Comparison of ENCODE assay signal across 8 mouse cellular contexts in the genomic region with DNA sequence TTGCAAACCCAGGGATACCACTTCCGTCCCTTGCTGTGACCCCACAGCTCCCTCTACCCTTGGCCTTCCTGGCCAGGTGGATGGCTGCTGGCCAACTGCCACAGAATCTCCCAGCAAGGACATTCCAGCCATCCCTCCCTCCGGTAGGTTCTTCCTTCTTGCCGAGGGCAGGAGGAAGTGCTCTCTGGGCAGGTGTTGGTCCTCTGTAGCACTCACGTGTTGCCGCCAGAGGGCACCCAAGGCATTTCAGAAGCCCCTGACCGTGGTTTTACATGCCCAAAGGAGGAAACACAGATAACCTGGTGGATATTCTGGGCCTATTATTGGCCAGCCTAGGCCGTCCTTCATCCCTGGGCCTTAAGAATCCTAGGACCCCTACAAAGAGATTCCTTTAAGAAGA. TPM values are rescaled to one million over a fixed set of nuclear protein-coding genes. Genes with fewer than 3 reads are reported as not detected.
A peak's percentile ranks its signal among the peaks of the same experiment; 100 is the strongest.
DNase-seq lines count a peak whose midpoint lies in the region; ATAC-seq and TF ChIP-seq lines count a peak whose summit lies in the region.

No protein-coding gene starts in this region.

- no peak; the same call in none of the 2 replicates for TF ChIP-seq RAD21 in CH12.LX (IDR thresholded peaks at IDR 0.05; ENCODE audit: low read depth, low read length)

- no peak overlapping the region for H3K27ac ChIP-seq in CH12.LX (ENCODE audit: insufficient read depth, low read depth)
- no peak overlapping the region for H3K27ac ChIP-seq in embryonic facial prominence, embryonic 15.5 days (replicated peaks)

- 3% methylated on average over 7 of the region's 7 CpGs for WGBS in embryonic facial prominence, embryonic 15.5 days

- no peak for TF ChIP-seq POLR2A in CH12.LX (IDR thresholded peaks at IDR 0.05; ENCODE audit: low read depth, low read length)

- peak; percentile 33; the same call in 1 of the 2 replicates for TF ChIP-seq EP300 in CH12.LX (IDR thresholded peaks at IDR 0.05; ENCODE audit: low read length)

- H3K36me3 ChIP-seq in CH12.LX (replicated peaks in 1 of 2; ENCODE audit: control insufficient read depth in 1 of 2, insufficient read depth in 1 of 2, low read length in 1 of 2), result peaks cover 0 to 2% of the 10 kb centered on the region in 2 experiments
- no peaks in the 10 kb centered on the region for H3K36me3 ChIP-seq in embryonic facial prominence, embryonic 15.5 days

- H3K4me2 ChIP-seq in CH12.LX (ENCODE audit: insufficient read depth, low read depth, poor library complexity, severe bottlenecking), result peak overlapping the region; percentile 22; the same call in 1 of the 2 replicates
- 0 out of 2 replicates have a peak overlapping the region, but pooled peaks have one; percentile 15 for H3K4me2 ChIP-seq in embryonic facial prominence, embryonic 15.5 days (replicated peaks)

- no peaks in the 10 kb centered on the region for H3K9me3 ChIP-seq in CH12.LX (replicated peaks; ENCODE audit: low read length)
- no peaks in the 10 kb centered on the region for H3K9me3 ChIP-seq in embryonic facial prominence, embryonic 15.5 days (replicated peaks)

- H3K79me2 ChIP-seq in CH12.LX (replicated peaks; ENCODE audit: control insufficient read depth, extremely low read depth, insufficient read depth, poor library complexity, severe bottlenecking), result no peaks in the 10 kb centered on the region

- dilution Hi-C loops in CH12.LX (cut with MboI; ENCODE audit: extremely low pct_ligation_motif_present, extremely low pct_unique_long_range_greater_than_20kb, low sequenced_read_pairs), result no loop called here

- H3K27me3 ChIP-seq in CH12.LX (replicated peaks), result no peaks in the 10 kb centered on the region
- H3K27me3 ChIP-seq in embryonic facial prominence, embryonic 15.5 days, result peaks cover 16% of the 10 kb centered on the region

- no peak for ATAC-seq in embryonic facial prominence, embryonic 15.5 days (ENCODE audit: insufficient number of reproducible peaks, low FRiP score, low TSS enrichment, low read depth)
- ATAC-seq in hematopoietic stem cell, adult 5-6 weeks (replicated peaks in 1 of 2; ENCODE audit: insufficient read depth in 1 of 2, low FRiP score in 2 of 2, low TSS enrichment in 1 of 2, low read depth in 1 of 2, poor library complexity in 2 of 2, severe bottlenecking in 2 of 2), result peak; percentile 47 to 54

- peaks cover 36 to 73% of the 10 kb centered on the region in 2 experiments for H3K4me1 ChIP-seq in CH12.LX (ENCODE audit: control insufficient read depth in 1 of 2, insufficient read depth in 2 of 2)
- peaks cover 14% of the 10 kb centered on the region for H3K4me1 ChIP-seq in embryonic facial prominence, embryonic 15.5 days

- H3K4me3 ChIP-seq in CH12.LX (replicated peaks in 1 of 3; ENCODE audit: low read depth in 2 of 3, low read length in 2 of 3, poor library complexity in 1 of 3), result peak overlapping the region; percentile 5 to 21 (median 7)
- H3K4me3 ChIP-seq in embryonic facial prominence, embryonic 15.5 days (replicated peaks), result no peak overlapping the region

- peak; percentile 90 to 100 for TF ChIP-seq CTCF in CH12.LX (conservative IDR thresholded peaks at IDR 0.05 in 1 of 2, IDR thresholded peaks at IDR 0.05 in 1 of 2; ENCODE audit: low read depth in 2 of 2, low read length in 2 of 2)

- in situ Hi-C loops in CH12.LX (cut with MboI; ENCODE audit: low pct_ligation_motif_present, low pct_unique_long_range_greater_than_20kb, low sequenced_read_pairs), result no loop called here

- DNase-seq in CH12.LX (ENCODE audit: extremely low read depth), result peak; percentile 95
- DNase-seq in adrenal gland, postnatal 25 days, result peak; percentile 80
- peak; percentile 69 to 80 for DNase-seq in layer of hippocampus, adult 8-10 months (ENCODE audit: low spot score in 2 of 2)
- peak; percentile 88 for DNase-seq in lung, postnatal 10 days
- peak; percentile 73 for DNase-seq in retina, adult 2 months (ENCODE audit: low read depth, low spot score)
- DNase-seq in thymus, postnatal 4 days, result peak; percentile 91

- peak overlapping the region; percentile 2; the same call in 1 of the 2 replicates for H3K9ac ChIP-seq in CH12.LX (ENCODE audit: insufficient read depth, low read depth)
- H3K9ac ChIP-seq in embryonic facial prominence, embryonic 15.5 days, result no peak overlapping the region

TF ChIP-seq in CH12.LX, 34 proteins besides CTCF, POLR2A, EP300 and RAD21 (continues in another document):
- TF ChIP-seq HCFC1 (IDR thresholded peaks at IDR 0.05; ENCODE audit: low read depth, low read length) (peak; percentile 59), KAT2A (IDR thresholded peaks at IDR 0.05; ENCODE audit: insufficient replicate concordance, low read length) (no peak), IRF4 (IDR thresholded peaks at IDR 0.05; ENCODE audit: low read depth, low read length) (peak; percentile 81), MAFK (IDR thresholded peaks at IDR 0.05; ENCODE audit: insufficient replicate concordance, low read length) (no peak), USF1 (IDR thresholded peaks at IDR 0.05; ENCODE audit: low read depth, low read length) (no peak; the same call in 1 of the 2 replicates), CHD1 (IDR thresholded peaks at IDR 0.05; ENCODE audit: low read depth, low read length) (0 out of 2 replicates have a peak, but pooled peaks have one; percentile 76), ZKSCAN1 (IDR thresholded peaks at IDR 0.05; ENCODE audit: borderline replicate concordance, low read depth, low read length) (no peak), PAX5 (IDR thresholded peaks at IDR 0.05; ENCODE audit: low read length) (no peak), TCF12 (IDR thresholded peaks at IDR 0.05; ENCODE audit: low read depth, low read length) (peak; percentile 86; the same call in 1 of the 2 replicates), TBP (conservative IDR thresholded peaks at IDR 0.05; ENCODE audit: low read depth, low read length) (no peak), ZMIZ1 (IDR thresholded peaks at IDR 0.05; ENCODE audit: low read depth, low read length) (no peak), UBTF (IDR thresholded peaks at IDR 0.05; ENCODE audit: low read depth, low read length) (no peak), ETS1 (conservative IDR thresholded peaks at IDR 0.05; ENCODE audit: low read depth, low read length) (peak; percentile 16; the same call in 1 of the 2 replicates), RCOR1 (conservative IDR thresholded peaks at IDR 0.05; ENCODE audit: low read depth, low read length) (0 out of 2 replicates have a peak, but pooled peaks have one; percentile 50), POLR2AphosphoS2 (IDR thresholded peaks at IDR 0.05; ENCODE audit: low read depth, low read length) (no peak), MEF2A (IDR thresholded peaks at IDR 0.05; ENCODE audit: borderline replicate concordance, low read depth, low read length) (peak; percentile 94), NELFE (IDR thresholded peaks at IDR 0.05; ENCODE audit: low read depth, low read length) (peak; percentile 82; the same call in 1 of the 2 replicates), MAZ (IDR thresholded peaks at IDR 0.05; ENCODE audit: low read depth, low read length) (peak; percentile 85), SIN3A (IDR thresholded peaks at IDR 0.05; ENCODE audit: low read length) (peak; percentile 88), MAX (IDR thresholded peaks at IDR 0.05; ENCODE audit: low read length) (peak; percentile 96), GABPA (IDR thresholded peaks at IDR 0.05; ENCODE audit: insufficient replicate concordance, low read depth, low read length) (no peak), CHD2 (IDR thresholded peaks at IDR 0.05; ENCODE audit: low read length) (no peak)

RNA-seq across cellular contexts. Expression of a gene that starts 0.4 kb away (rescaled TPM):
- total RNA-seq in CH12.LX (2012; rRNA removed), result 2.1 and 2.8 TPM in 2 replicates
- total RNA-seq in CH12.LX (2014; rRNA removed), result 1.1 TPM in 2 replicates
- 15.9 and 21.0 TPM in 2 replicates for polyA plus RNA-seq in CH12.LX (2012; ENCODE audit: insufficient read length, low read depth)
- total RNA-seq in adrenal gland, postnatal 25 days (2021), result 18.2 and 18.8 TPM in 2 replicates
- 16.8 and 17.9 TPM in 2 replicates for polyA plus RNA-seq in embryonic facial prominence, embryonic 15.5 days (2015; fragmentation: Nextera tagmentation; extraction: Ambion mirVana)
- total RNA-seq in hematopoietic stem cell, adult 5-6 weeks (2017), result 2.5 and 3.1 TPM in 2 replicates
- 10 to 100 TPM in 3 of 4 experiments, 1 to 10 TPM in 1; 9.6 to 14.2 (median 11.8) TPM for total RNA-seq in layer of hippocampus, adult 8-10 months (2022)

RNA-seq across cellular contexts. Expression of a gene that starts 30.8 kb away (rescaled TPM):
- total RNA-seq in CH12.LX (2012; rRNA removed) (44.3 and 65.5 TPM in 2 replicates), CH12.LX (2014; rRNA removed) (15.8 and 18.4 TPM in 2 replicates)
- 10.0 and 10.1 TPM in 2 replicates for polyA plus RNA-seq in CH12.LX (2012; ENCODE audit: insufficient read length, low read depth)
- total RNA-seq in adrenal gland, postnatal 25 days (2021), result 0.33 and 0.39 TPM in 2 replicates
- 18.5 and 26.7 TPM in 2 replicates for polyA plus RNA-seq in embryonic facial prominence, embryonic 15.5 days (2015; fragmentation: Nextera tagmentation; extraction: Ambion mirVana)
- 0.05 and 0.19 TPM in 2 replicates for total RNA-seq in hematopoietic stem cell, adult 5-6 weeks (2017)
- total RNA-seq in layer of hippocampus, adult 8-10 months (2022), result 1 to 10 TPM in 3 of 4 experiments, under 1 TPM in 1; 0.83 to 1.7 (median 1.5) TPM

RNA-seq across cellular contexts. Expression of a gene that starts 38.6 kb away (rescaled TPM):
- total RNA-seq in CH12.LX (2012; rRNA removed) (38.5 and 42.9 TPM in 2 replicates), CH12.LX (2014; rRNA removed) (54.3 and 56.2 TPM in 2 replicates)
- polyA plus RNA-seq in CH12.LX (2012; ENCODE audit: insufficient read length, low read depth), result 32.5 and 36.3 TPM in 2 replicates
- total RNA-seq in adrenal gland, postnatal 25 days (2021), result 32.0 and 36.3 TPM in 2 replicates
- polyA plus RNA-seq in embryonic facial prominence, embryonic 15.5 days (2015; fragmentation: Nextera tagmentation; extraction: Ambion mirVana), result 28.2 and 30.5 TPM in 2 replicates
- 32.5 and 32.6 TPM in 2 replicates for total RNA-seq in hematopoietic stem cell, adult 5-6 weeks (2017)
- 10 to 100 TPM; 38.1 to 41.5 (median 39.6) TPM for total RNA-seq in layer of hippocampus, adult 8-10 months (2022)

RNA-seq across cellular contexts. Expression of a gene that starts 47.4 kb away (rescaled TPM):
- total RNA-seq in CH12.LX (2012; rRNA removed), result 55.8 and 63.9 TPM in 2 replicates
- 34.5 and 37.5 TPM in 2 replicates for total RNA-seq in CH12.LX (2014; rRNA removed)
- polyA plus RNA-seq in CH12.LX (2012; ENCODE audit: insufficient read length, low read depth), result 35.2 and 41.1 TPM in 2 replicates
- total RNA-seq in adrenal gland, postnatal 25 days (2021), result 12.8 and 22.7 TPM in 2 replicates
- 22.5 and 23.9 TPM in 2 replicates for polyA plus RNA-seq in embryonic facial prominence, embryonic 15.5 days (2015; fragmentation: Nextera tagmentation; extraction: Ambion mirVana)
- total RNA-seq in hematopoietic stem cell, adult 5-6 weeks (2017), result 22.6 and 35.3 TPM in 2 replicates
- 1 to 10 TPM; 4.3 to 6.9 (median 6.3) TPM for total RNA-seq in layer of hippocampus, adult 8-10 months (2022)

RNA-seq across cellular contexts. Expression of a gene that starts 54.5 kb away (rescaled TPM):
- total RNA-seq in CH12.LX (2012; rRNA removed) (0.08 TPM in 2 replicates), CH12.LX (2014; rRNA removed) (not detected in 2 replicates)
- polyA plus RNA-seq in CH12.LX (2012; ENCODE audit: insufficient read length, low read depth), result 0.19 and 0.31 TPM in 2 replicates
- 0.27 and 0.76 TPM in 2 replicates for total RNA-seq in adrenal gland, postnatal 25 days (2021)
- polyA plus RNA-seq in embryonic facial prominence, embryonic 15.5 days (2015; fragmentation: Nextera tagmentation; extraction: Ambion mirVana), result 5.6 and 6.1 TPM in 2 replicates
- 0.74 TPM in 1 of 2 replicates, not detected in the other for total RNA-seq in hematopoietic stem cell, adult 5-6 weeks (2017)
- total RNA-seq in layer of hippocampus, adult 8-10 months (2022), result not detected

Comparison
In these comparisons a context has a peak if more than half of its experiments do, and no peak if none do; other contexts are left out.
1. RNA of a gene that starts 30.8 kb away (total RNA-seq): 15.8 to 65.5 TPM in CH12.LX; 0.83 to 1.7 TPM in layer of hippocampus, adult 8-10 months, 0.33 to 0.39 TPM in adrenal gland, postnatal 25 days and 0.05 to 0.19 TPM in hematopoietic stem cell, adult 5-6 weeks; every median in the first group is over 4 times any median in the second.
2. Peak in every context shown above with its lines, with median percentiles within 50 percentile points of each other: DNase-seq.